Mouse (Mus musculus) embryonic facial prominence, embryonic 15.5 days (tissue): Measurements from ENCODE around the gene Avpr1b. TPM values are rescaled to one million over a fixed set of nuclear protein-coding genes. Genes with fewer than 3 reads are reported as not detected.
"Not testable (repeated sequence)": the region's sequence is repeated elsewhere in the genome, so short reads cannot be mapped to it uniquely, and the experiment has no call there.

Experiments
- ATAC-seq: fragments of 200-750 bp; cut with Nextera tagmentation; 2 replicates; pipeline ENCODE4 v1.8.0; 2017; ENCODE audit warnings: low read depth, moderate TSS enrichment; ENCODE audit not compliant: insufficient number of reproducible peaks, low FRiP score, low TSS enrichment
- H3K27ac ChIP-seq: fragments of 300-500 bp; sonication (generic); replicated peaks from 2 replicates; pipeline ENCODE4 v1.5.1; 2015; ENCODE audit warnings: mild to moderate bottlenecking, inconsistent platforms
- H3K27me3 ChIP-seq: fragments of 300-500 bp; sonication (generic); 2 replicates; pipeline ENCODE4 v1.6.1; 2015; ENCODE audit warnings: inconsistent platforms
- H3K36me3 ChIP-seq: fragments of 300-500 bp; sonication (generic); 2 replicates; pipeline ENCODE4 v1.6.1; 2015; ENCODE audit warnings: mild to moderate bottlenecking, inconsistent platforms
- H3K4me1 ChIP-seq: fragments of 300-500 bp; sonication (generic); 2 replicates; pipeline ENCODE4 v1.6.1; 2015; ENCODE audit warnings: inconsistent platforms
- H3K4me2 ChIP-seq: fragments of 300-500 bp; sonication (generic); replicated peaks from 2 replicates; pipeline ENCODE4 v1.6.1; 2015; ENCODE audit warnings: mild to moderate bottlenecking, inconsistent platforms
- H3K4me3 ChIP-seq: fragments of 300-500 bp; sonication (generic); replicated peaks from 2 replicates; pipeline ENCODE4 v1.5.1; 2015; ENCODE audit warnings: mild to moderate bottlenecking, inconsistent platforms
- H3K9ac ChIP-seq: fragments of 300-500 bp; sonication (generic); 2 replicates; pipeline ENCODE4 v1.6.1; 2015; ENCODE audit warnings: inconsistent platforms
- H3K9me3 ChIP-seq: fragments of 300-500 bp; sonication (generic); replicated peaks from 2 replicates; pipeline ENCODE4 v1.6.1; 2016; ENCODE audit warnings: inconsistent platforms
- WGBS: fragments of 180-500 bp; shearing (Covaris S2); methylation state at CpG from one replicate; pipeline ENCODE4 v1.1.7; 2015; 5-methylcytosine and 5-hydroxymethylcytosine counted together
- polyA plus RNA-seq: library from polyadenylated mRNA; unstranded; fragments of >200 nt; fragmentation: Nextera tagmentation; extraction: Ambion mirVana; gene quantifications from 2 replicates; pipeline ENCODE4 v1.2.1, GENCODE M21; 2015

The Avpr1b gene
- polyA plus RNA-seq, 1 experiment from 2014 or later, result not detected

DNA sequence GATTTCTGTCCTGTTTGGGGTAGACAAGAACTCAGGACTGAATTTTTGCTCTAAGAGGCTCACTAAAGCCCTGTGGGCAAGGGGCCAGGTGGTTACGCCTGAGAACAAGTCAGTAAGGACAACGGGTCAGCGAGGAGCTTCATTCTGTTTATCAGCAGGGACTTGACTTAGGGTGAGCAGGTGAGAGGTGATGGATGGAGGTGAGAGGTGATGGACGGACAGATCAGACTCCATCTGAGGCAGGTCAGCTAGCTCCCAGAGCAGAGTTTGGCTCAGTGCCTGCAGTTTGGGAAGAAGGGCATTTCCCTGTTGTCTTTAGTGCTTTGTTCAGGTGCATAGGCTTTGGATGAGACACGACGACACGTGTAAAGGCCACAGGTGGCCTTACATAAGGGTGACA, 20.3 kb downstream of the Avpr1b start:
- Histone ChIP-seq H3K27me3 (no peaks in the 10 kb centered on the region), H3K27ac (no peak overlapping the region), H3K4me3 (no peak overlapping the region), H3K9ac (no peak overlapping the region), H3K4me2 (no peak overlapping the region), H3K36me3 (no peaks in the 10 kb centered on the region), H3K9me3 (no peaks in the 10 kb centered on the region), H3K4me1 (no peaks in the 10 kb centered on the region)
- WGBS, result 84% methylated on average over 7 of the region's 7 CpGs
- no peak for ATAC-seq

DNA sequence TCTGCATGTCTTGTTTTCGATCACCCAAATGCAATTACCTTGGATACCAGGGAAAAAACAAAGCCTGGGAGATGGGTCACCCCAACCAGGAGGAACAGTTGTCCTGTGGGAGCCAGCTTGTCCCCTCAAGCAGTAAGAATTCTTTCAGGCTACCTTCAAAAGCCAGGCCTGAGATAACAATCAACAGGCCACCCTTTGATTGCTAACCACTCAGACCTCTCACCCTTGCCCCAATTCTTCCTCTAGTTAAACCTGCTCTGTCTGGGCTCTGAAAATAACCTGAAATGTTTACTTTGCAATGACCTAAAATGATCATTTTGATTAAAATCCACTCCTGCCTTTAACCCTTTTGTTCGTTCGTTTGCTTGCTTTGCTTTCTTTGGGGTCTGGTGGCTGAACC, 24.6 kb downstream of the Avpr1b start:
- Histone ChIP-seq H3K4me2 (no peak overlapping the region), H3K27ac (no peak overlapping the region), H3K4me3 (no peak overlapping the region), H3K9ac (no peak overlapping the region), H3K9me3 (no peaks in the 10 kb centered on the region), H3K36me3 (no peaks in the 10 kb centered on the region), H3K4me1 (no peaks in the 10 kb centered on the region), H3K27me3 (no peaks in the 10 kb centered on the region)
- WGBS, result 69% methylated on average over 3 of the region's 3 CpGs
- ATAC-seq, result no peak

DNA sequence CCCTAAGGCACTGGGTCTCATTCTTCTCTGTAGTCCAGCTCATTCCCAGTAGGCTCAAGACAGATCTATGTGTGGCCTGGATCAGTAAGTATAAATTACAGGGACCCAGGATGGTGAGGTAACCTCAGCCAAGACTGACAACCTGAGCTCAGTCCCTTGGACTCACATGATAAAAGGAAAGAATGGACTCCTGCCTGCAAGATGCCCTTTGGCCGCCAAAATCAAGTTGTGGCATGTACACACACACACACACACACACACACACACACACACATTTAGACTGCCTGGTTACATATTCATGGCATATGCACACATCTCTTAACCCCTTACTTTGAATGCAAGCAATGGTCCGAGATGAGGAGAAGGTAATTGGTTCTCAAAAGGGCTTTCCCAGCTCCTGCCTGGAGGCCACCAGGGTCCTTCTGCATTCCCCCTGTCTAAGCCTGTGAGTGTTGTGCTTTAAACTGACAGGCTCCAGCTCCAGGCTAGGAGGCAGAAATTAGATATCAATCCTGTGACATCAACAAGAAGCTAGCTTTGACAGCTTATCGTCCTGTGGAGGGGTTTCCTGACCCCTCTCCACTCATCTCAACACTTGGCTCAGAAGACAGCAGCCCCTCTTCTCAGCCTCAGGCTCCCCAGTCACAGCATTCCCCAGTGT, 25.3 kb downstream of the Avpr1b start:
- no peak for ATAC-seq
- Histone ChIP-seq H3K27me3 (no peaks in the 10 kb centered on the region), H3K4me1 (no peaks in the 10 kb centered on the region), H3K36me3 (no peaks in the 10 kb centered on the region), H3K9ac (no peak overlapping the region), H3K9me3 (no peaks in the 10 kb centered on the region), H3K4me3 (no peak overlapping the region), H3K4me2 (no peak overlapping the region), H3K27ac (no peak overlapping the region)
- 58% methylated on average over 3 of the region's 3 CpGs for WGBS

DNA sequence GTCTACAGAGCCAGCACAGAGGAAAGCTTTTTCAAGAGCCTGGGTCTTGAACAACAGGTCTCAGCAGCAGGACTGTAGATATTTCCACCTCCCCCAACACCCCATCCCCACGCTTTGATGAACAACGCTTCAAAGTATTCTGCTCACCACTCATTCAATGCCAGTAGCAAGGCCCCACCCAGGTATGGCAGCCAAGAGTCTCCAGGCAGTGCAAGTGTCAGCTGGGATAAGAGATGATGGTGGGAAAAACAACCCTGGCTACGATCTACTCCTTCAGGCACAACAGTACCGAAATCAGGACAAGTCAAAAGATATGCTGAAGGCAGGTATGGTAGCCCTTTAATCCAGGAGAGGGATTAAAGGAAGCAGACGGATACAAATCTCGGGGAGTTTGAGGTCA, 27.2 kb downstream of the Avpr1b start:
- WGBS, result 74% methylated on average over 6 of the region's 6 CpGs
- no peaks in the 10 kb centered on the region for H3K9me3 ChIP-seq
- no peaks in the 10 kb centered on the region for H3K4me1 ChIP-seq
- H3K27ac ChIP-seq, result no peak overlapping the region
- no peaks in the 10 kb centered on the region for H3K27me3 ChIP-seq
- H3K4me3 ChIP-seq, result no peak overlapping the region
- no peak overlapping the region for H3K9ac ChIP-seq
- no peak overlapping the region for H3K4me2 ChIP-seq
- H3K36me3 ChIP-seq, result no peaks in the 10 kb centered on the region
- ATAC-seq, result no peak

DNA sequence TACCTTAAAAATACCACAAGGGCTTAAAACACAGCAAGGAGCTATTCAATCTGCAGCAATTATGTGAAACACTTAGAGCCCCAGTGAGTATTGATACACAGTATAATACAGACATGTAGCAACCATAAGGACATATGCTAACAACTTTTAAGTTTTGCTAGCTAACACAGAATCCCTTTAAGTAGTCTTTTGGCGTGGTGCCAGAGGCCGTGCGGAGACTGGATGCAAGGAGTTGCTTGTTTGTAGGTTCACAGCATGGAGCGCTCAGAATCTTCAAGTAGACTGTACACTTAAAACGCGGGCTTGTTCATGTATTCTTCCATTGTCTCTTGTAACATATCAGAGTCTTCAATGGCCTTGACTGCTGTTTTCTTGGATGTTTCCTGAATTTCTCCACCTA, 33.2 kb downstream of the Avpr1b start:
- WGBS, result 55% methylated on average over 6 of the region's 6 CpGs
- H3K4me1 ChIP-seq, H3K4me2 ChIP-seq, H3K9me3 ChIP-seq, H3K27ac ChIP-seq, ATAC-seq, H3K4me3 ChIP-seq, H3K36me3 ChIP-seq, H3K27me3 ChIP-seq, H3K9ac ChIP-seq: not testable (repeated sequence)

DNA sequence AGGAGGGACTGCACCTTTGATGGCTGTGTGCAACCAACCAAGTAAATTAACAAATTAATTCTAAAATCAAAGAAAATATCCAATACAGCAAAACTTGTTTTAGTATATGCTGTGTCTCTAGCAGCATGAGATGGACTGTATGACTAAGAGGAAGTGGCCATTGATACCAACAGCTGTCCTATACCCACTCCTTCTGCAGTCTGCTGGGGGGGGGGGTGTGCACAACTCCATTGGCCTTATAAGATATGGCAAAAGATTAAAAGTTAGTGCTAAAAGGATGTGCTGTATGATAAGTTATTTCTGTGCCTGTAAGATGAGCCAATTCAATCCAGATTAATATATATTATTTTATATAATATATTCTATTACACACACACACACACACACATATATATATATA, 35.5 kb downstream of the Avpr1b start:
- Histone ChIP-seq H3K9ac (no peak overlapping the region), H3K36me3 (no peaks in the 10 kb centered on the region), H3K4me1 (no peaks in the 10 kb centered on the region), H3K27me3 (no peaks in the 10 kb centered on the region), H3K9me3 (no peaks in the 10 kb centered on the region), H3K27ac (no peak overlapping the region), H3K4me3 (no peak overlapping the region), H3K4me2 (no peak overlapping the region)
- no peak for ATAC-seq

DNA sequence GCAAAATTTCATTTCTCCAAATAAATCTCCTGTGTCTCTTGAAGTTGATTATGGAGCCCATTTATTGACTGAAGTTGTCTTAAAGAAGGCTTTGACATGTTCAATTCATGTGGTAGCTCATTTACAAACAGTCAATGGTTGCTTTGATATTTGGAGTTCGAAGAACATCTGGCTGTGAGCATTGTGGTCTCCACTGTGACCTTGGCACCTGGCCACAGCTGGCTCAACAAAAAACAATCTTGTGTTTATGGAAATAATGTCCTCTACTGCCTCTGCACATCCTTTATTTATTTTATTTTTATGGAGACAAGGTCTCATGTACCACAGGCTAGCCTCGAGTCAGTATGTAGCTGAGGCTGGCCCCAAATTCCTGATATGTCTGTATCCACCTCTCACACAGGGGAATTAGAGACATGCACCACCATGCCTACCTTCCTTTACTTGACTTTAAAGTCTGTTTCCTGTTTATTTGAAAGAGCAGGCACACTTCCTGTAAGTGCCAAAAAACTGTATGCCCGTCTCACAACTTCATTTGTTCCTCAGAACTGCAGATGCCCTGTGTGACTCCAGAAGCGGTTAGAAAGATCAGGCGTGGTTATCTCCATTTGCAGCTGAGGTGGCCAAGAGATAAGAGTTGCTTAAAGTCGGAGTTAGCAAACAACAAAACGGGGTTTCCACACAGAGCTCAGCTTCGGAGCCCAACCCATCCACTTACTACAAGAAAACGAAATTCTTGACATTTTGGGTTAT, 38.9 kb downstream of the Avpr1b start, which contains the start of gene Ctse:
Ctse (plus strand) TSS at position 516 of the 750 bp plus-strand sequence.
- no peak for ATAC-seq
- WGBS, result 75% methylated on average over 9 of the region's 9 CpGs
- H3K9ac ChIP-seq, result no peak within 1 kb of the TSS
- H3K36me3 ChIP-seq, result no peaks in the 10 kb centered on the region
- no peaks in the 10 kb centered on the region for H3K4me1 ChIP-seq
- H3K4me2 ChIP-seq, result no peak within 1 kb of the TSS
- no peak within 1 kb of the TSS for H3K4me3 ChIP-seq
- H3K27ac ChIP-seq, result no peak within 1 kb of the TSS
- H3K9me3 ChIP-seq, result no peaks in the 10 kb centered on the region
- no peaks in the 10 kb centered on the region for H3K27me3 ChIP-seq

DNA sequence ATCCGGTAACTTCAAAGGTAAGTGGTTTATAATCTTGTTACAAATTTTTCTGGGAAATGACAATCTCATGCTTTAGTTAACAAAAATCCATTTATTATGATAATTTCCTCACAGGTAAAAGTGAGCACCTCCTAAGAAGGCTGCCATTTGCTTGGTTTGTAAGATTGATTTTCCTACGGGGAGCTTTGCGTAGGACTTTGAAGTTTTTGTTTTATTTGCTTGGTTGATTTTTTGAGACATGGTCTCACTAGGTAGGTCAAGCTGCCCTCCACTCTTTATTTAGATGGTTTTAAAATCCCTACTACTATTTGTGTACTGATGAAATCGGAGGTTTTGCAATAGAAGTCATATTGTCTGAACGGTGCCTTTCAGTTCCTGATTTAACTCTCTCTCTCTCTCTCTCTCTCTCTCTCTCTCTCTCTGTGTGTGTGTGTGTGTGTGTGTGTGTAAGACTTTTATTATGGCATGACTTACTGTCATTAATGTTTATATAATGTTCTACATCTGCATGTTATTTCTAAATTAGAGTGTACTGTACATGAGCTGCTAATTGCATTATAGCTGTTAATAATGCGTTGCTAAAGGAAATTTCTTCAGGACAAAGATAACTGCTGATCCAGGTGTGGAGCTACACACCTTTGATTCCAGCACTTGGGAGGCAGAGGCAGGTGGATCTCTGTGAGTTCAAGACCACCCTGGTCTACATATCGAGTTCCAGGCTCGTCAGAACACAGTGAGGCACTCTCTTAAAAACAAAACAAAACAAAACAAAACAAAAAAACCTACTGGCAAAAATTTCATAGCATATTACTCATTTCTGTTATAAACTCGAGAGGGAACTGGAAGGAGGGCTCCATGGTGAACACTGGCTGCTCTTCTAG, 39.7 kb downstream of the Avpr1b start:
- 81% methylated on average over 9 of the region's 9 CpGs for WGBS
- H3K9me3 ChIP-seq, result no peaks in the 10 kb centered on the region
- no peaks in the 10 kb centered on the region for H3K36me3 ChIP-seq
- H3K4me1 ChIP-seq, result no peaks in the 10 kb centered on the region
- H3K27me3 ChIP-seq, result no peaks in the 10 kb centered on the region
- H3K9ac ChIP-seq, result no peak overlapping the region
- no peak for ATAC-seq
- no peak overlapping the region for H3K4me2 ChIP-seq
- H3K27ac ChIP-seq, result no peak overlapping the region
- H3K4me3 ChIP-seq, result no peak overlapping the region

DNA sequence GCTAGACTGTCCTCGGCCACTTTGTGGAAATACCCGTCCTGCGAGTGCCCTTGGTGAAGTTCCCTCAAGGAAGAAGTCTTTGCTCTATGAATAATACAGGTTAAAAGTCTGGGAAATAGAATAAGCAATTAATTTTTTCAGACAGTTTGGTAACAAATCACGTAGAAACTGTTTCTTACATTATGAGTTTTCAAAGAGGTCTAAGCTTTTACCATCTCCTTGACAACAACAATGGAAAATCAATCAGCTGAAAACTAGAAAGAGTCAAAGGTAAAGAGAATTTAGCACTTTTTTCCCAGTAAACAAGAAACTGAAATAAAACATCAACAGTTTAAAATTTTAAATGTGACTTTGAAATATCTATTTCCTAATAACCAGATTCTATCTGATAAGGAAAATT, 41.0 kb downstream of the Avpr1b start:
- WGBS, result 75% methylated on average over 4 of the region's 4 CpGs
- no peak overlapping the region for H3K4me2 ChIP-seq
- H3K4me3 ChIP-seq, result no peak overlapping the region
- no peaks in the 10 kb centered on the region for H3K27me3 ChIP-seq
- H3K9me3 ChIP-seq, result no peaks in the 10 kb centered on the region
- ATAC-seq, result no peak
- H3K27ac ChIP-seq, result no peak overlapping the region
- no peaks in the 10 kb centered on the region for H3K4me1 ChIP-seq
- H3K9ac ChIP-seq, result no peak overlapping the region
- no peaks in the 10 kb centered on the region for H3K36me3 ChIP-seq

DNA sequence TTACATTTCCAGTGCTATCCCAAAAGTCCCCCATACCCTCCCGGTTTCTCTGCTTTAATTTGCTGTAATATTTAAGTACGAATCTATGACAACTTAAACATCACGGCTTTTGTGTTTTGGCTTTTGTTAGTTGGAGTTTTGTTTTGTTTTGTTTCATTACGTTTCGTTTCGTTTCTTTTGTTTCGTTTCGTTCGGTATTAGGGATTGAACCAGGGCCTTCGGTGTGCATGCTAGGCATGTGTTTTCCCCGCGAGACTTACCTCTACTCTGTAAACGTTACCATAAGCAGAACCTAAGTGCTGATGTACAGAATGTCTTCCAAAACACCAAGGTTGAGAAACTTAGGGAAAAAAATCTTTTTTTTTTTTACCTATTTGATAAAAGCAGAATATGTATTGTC, 42.5 kb downstream of the Avpr1b start:
- WGBS, result 90% methylated on average over 13 of the region's 13 CpGs

DNA sequence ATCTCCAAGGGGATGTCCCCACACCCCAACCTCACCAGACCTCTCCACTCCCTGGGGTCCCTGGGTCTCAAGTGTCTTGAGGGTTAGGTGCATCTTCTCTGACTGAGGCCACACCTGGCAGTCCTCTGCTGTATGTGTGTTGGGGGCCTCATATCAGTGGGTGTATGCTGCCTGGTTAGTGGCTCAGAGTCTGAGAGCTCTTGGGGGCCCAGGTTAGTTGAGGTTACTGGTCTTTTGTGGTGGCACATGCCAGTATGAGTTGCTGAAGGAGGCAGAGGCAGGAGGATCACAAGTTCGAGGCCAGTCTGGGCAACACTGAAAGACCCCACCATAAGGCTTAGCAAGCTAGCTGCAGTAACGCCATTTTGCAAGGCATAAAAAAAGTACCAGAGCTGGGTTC, 43.2 kb downstream of the Avpr1b start:
- no peaks in the 10 kb centered on the region for H3K36me3 ChIP-seq
- H3K27me3 ChIP-seq, result no peaks in the 10 kb centered on the region
- no peak overlapping the region for H3K27ac ChIP-seq
- H3K4me2 ChIP-seq, result no peak overlapping the region
- 85% methylated on average over 2 of the region's 2 CpGs for WGBS
- H3K9ac ChIP-seq, result no peak overlapping the region
- no peak overlapping the region for H3K4me3 ChIP-seq
- no peaks in the 10 kb centered on the region for H3K9me3 ChIP-seq
- no peaks in the 10 kb centered on the region for H3K4me1 ChIP-seq
- no peak for ATAC-seq

More for the DNA sequence above, 42.5 kb downstream of the Avpr1b start:
- no peak overlapping the region for H3K4me3 ChIP-seq
- H3K9me3 ChIP-seq, result no peaks in the 10 kb centered on the region
- H3K4me1 ChIP-seq, result no peaks in the 10 kb centered on the region
- no peak for ATAC-seq
- H3K27me3 ChIP-seq, result no peaks in the 10 kb centered on the region
- H3K9ac ChIP-seq, result no peak overlapping the region
- H3K36me3 ChIP-seq, result no peaks in the 10 kb centered on the region
- no peak overlapping the region for H3K4me2 ChIP-seq
- no peak overlapping the region for H3K27ac ChIP-seq
